Mouse (Mus musculus): ENCODE results near the gene 1700042G07Rik. TPM values are rescaled to one million over a fixed set of nuclear protein-coding genes. Genes with fewer than 3 reads are reported as not detected.

1700042G07Rik gene
- polyA plus RNA-seq, 1 experiment = not detected

DNA sequence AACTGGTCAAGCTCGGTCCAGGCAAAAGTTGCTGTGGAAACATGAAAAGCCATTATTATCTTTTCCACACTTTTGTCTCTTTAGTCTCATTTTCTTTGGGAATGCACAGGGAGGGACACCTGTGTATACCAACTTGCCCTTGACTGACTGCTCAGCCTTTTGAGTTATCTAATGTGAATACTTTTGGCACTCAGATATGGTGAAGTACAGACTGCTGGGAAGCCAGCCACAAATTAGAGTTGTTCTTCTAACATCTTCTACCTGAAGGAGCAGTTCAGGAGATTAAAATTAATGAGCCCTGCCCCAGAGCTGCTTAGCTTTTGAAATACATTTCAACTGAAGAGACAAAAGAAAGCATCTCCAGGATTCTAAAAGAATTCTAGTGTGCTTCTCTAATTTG lies 45.9 kb downstream of the 1700042G07Rik start:
- Histone ChIP-seq H3K27me3 (ENCODE audit: control insufficient read depth) (peaks cover 35% of the 10 kb centered on the region), H3K9me3 (ENCODE audit: control insufficient read depth, low read length) (no peaks in the 10 kb centered on the region), H3K4me1 (ENCODE audit: control insufficient read depth) (peaks cover 22% of the 10 kb centered on the region), H3K36me3 (ENCODE audit: control insufficient read depth) (no peaks in the 10 kb centered on the region), H3K4me3 (replicated peaks) (no peak overlapping the region)
- TF ChIP-seq TAL1 (IDR thresholded peaks at IDR 0.05; ENCODE audit: low read length) = no peak
- no peak for TF ChIP-seq GATA1 (IDR thresholded peaks at IDR 0.05; ENCODE audit: low read length)

DNA sequence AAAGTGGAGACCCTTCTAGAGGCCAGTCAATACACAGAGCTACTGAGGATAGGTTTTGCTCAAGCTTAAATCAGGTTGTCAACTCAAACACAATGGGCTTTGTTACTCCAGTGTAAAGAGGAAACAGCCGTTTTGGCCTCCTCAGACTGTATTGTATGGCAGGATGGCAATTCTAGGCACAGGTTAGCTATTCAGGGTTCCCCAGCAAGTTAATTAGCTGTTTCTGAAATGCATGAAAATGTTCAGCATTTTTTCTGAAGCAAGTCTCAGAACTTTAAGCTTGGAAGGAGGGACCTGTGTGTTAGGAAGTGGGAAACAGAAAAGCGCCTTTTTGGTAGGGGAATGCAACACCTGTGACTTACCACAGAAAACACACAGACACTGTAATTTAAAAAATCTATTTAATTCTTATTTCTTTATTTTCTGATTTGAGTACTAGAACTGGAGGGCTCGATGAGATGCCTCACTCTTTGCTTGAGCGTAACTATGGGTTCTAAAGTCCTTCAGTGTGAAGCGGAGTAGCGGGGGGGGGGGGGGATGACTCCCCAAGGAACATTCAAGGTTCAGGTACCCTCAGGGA lies 47.0 kb downstream of the 1700042G07Rik start:
- TF ChIP-seq GATA1 (IDR thresholded peaks at IDR 0.05; ENCODE audit: low read length) (no peak), TAL1 (IDR thresholded peaks at IDR 0.05; ENCODE audit: low read length) (no peak)
- H3K36me3 ChIP-seq (ENCODE audit: control insufficient read depth) = no peaks in the 10 kb centered on the region
- H3K9me3 ChIP-seq (ENCODE audit: control insufficient read depth, low read length) = no peaks in the 10 kb centered on the region
- peaks cover 22% of the 10 kb centered on the region for H3K4me1 ChIP-seq (ENCODE audit: control insufficient read depth)
- peaks cover 43% of the 10 kb centered on the region for H3K27me3 ChIP-seq (ENCODE audit: control insufficient read depth)
- peak overlapping the region; percentile 94 for H3K4me3 ChIP-seq (replicated peaks)

DNA sequence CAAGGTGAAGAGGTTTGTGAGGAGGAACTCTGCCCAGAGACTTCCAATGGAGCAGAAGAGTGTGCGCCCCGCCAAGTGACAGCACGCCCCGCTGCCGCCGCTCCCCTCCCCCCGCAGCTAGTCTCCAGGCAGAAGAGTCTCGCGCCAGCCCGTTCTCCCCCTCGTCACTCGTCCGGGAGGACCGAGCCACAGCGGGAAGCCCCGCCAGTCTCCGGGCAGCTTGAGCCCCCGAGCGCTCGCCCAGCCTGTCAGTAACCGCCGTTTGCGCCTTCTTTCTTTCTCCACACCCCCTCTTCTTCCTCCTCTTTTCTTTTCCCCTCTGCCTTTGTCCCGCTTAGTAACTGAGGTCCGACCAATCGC lies 47.6 kb downstream of the 1700042G07Rik start:
- Histone ChIP-seq H3K4me3 (replicated peaks) (peak overlapping the region; percentile 94), H3K36me3 (ENCODE audit: control insufficient read depth) (no peaks in the 10 kb centered on the region), H3K27me3 (ENCODE audit: control insufficient read depth) (peaks cover 45% of the 10 kb centered on the region), H3K4me1 (ENCODE audit: control insufficient read depth) (peaks cover 22% of the 10 kb centered on the region), H3K9me3 (ENCODE audit: control insufficient read depth, low read length) (no peaks in the 10 kb centered on the region)
- TF ChIP-seq TAL1 (IDR thresholded peaks at IDR 0.05; ENCODE audit: low read length) (no peak), GATA1 (IDR thresholded peaks at IDR 0.05; ENCODE audit: low read length) (no peak)

DNA sequence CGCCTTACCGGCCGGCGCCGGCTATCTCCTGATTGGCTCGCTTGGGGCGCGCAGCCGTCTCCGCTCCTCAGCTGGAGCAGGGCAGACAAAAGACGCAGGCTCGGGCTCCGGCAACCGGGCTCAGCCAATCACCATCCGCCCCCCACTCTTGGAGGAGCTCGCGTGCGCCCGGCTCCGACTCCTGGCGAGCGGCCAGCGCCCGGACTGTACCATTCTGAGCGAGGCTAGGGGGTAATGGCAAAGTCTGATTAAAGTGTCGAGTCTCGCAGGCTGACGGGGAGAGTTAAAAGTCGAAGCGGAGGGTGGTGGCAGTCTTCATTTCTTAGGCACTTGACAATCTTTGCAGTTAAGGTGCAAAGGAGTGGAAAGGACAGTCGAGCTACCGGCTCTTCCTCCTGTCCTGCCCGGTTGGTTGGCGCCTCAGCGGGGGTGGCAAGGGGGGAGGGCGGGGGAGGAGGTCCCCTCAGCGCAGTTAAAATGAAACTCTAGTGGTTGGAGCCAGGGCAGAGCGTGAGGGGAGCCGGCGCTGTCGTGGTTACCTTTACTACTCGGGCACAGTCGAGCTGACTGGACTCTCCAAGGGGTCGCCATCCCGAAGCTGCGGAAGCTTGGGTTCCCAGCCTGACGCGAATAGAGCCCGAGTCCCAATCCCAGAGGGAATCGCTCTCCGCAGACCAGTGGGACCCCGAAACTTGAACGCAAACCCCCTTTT lies 48.1 kb downstream of the 1700042G07Rik start, which contains the start of gene Pik3r3:
Gene Pik3r3 (plus strand): TSS at position 479 of the 712 bp plus-strand sequence.
- Histone ChIP-seq H3K4me3 (replicated peaks) (peak within 1 kb of the TSS; percentile 94), H3K36me3 (ENCODE audit: control insufficient read depth) (no peaks in the 10 kb centered on the region), H3K4me1 (ENCODE audit: control insufficient read depth) (peaks cover 22% of the 10 kb centered on the region), H3K27me3 (ENCODE audit: control insufficient read depth) (peaks cover 45% of the 10 kb centered on the region), H3K9me3 (ENCODE audit: control insufficient read depth, low read length) (no peaks in the 10 kb centered on the region)
- no peak for TF ChIP-seq GATA1 (IDR thresholded peaks at IDR 0.05; ENCODE audit: low read length)
- no peak for TF ChIP-seq TAL1 (IDR thresholded peaks at IDR 0.05; ENCODE audit: low read length)

DNA sequence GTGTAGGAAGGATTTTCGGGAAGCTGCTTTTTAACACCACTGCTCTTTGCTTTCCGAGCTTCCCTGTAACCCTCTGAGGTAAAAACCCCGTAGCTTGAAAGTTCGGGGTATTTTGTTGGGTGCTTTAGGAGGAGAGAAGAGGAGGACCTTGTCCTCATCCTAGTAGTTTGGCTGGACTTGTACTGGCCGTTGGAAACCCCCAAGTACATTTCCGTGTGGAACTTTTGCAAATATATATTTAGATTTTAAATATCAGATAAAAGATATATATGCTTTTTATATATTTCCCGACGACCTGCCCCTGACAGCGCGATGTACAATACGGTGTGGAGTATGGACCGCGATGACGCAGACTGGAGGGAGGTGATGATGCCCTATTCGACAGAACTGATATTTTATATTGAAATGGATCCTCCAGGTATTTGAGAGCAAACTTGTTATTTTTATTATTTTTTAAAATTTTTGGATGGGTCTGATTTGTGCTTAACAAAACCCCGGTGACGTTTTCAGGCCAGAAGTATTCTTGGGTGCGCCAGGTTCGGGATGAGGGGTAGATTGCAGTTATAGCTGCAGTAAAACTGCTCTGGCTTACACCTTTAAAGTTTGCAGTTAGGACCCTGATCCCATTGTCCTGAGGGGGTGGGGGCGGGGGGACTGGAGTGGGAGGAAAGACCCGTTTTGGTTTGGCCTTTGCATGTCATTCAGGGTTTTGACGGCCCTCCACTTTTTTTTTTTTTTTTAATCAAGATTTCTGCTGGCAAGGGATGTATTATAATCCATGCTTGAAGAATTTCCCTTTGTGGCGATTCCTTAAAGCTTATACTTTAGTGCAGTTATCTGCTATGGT lies 49.0 kb downstream of the 1700042G07Rik start:
- H3K4me1 ChIP-seq (ENCODE audit: control insufficient read depth) = peaks cover 22% of the 10 kb centered on the region
- no peaks in the 10 kb centered on the region for H3K9me3 ChIP-seq (ENCODE audit: control insufficient read depth, low read length)
- H3K36me3 ChIP-seq (ENCODE audit: control insufficient read depth) = no peaks in the 10 kb centered on the region
- H3K4me3 ChIP-seq (replicated peaks) = peak overlapping the region; percentile 94
- H3K27me3 ChIP-seq (ENCODE audit: control insufficient read depth) = peaks cover 42% of the 10 kb centered on the region
- TF ChIP-seq GATA1 (IDR thresholded peaks at IDR 0.05; ENCODE audit: low read length) (no peak), TAL1 (IDR thresholded peaks at IDR 0.05; ENCODE audit: low read length) (no peak)

DNA sequence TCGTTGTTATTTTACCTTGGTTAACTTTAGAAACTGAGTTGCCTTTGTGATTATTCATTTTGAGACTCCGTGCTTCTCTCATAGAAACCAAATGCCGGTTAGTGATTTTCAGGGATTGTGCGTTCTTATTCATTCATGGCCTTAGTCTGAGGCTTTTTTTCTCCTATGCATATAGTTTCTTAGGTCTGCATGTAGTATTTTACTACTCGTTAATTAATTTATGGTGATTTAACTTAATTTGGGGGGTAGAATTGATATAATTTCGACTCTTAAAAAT lies 49.6 kb downstream of the 1700042G07Rik start:
- peaks cover 22% of the 10 kb centered on the region for H3K4me1 ChIP-seq (ENCODE audit: control insufficient read depth)
- H3K9me3 ChIP-seq (ENCODE audit: control insufficient read depth, low read length) = no peaks in the 10 kb centered on the region
- peak overlapping the region; percentile 94 for H3K4me3 ChIP-seq (replicated peaks)
- no peaks in the 10 kb centered on the region for H3K36me3 ChIP-seq (ENCODE audit: control insufficient read depth)
- no peak for TF ChIP-seq GATA1 (IDR thresholded peaks at IDR 0.05; ENCODE audit: low read length)
- TF ChIP-seq TAL1 (IDR thresholded peaks at IDR 0.05; ENCODE audit: low read length) = no peak
- peaks cover 41% of the 10 kb centered on the region for H3K27me3 ChIP-seq (ENCODE audit: control insufficient read depth)

Other genes starting within 250 kb of the 1700042G07Rik start
- not detected in 2 replicates for gene Dmbx1, start 233.4 kb upstream of the 1700042G07Rik start, polyA plus RNA-seq (2012)
- 0.02 and 0.04 TPM in 2 replicates for gene Faah, start 155.4 kb upstream of the 1700042G07Rik start, polyA plus RNA-seq (2012)
- 0.01 and 0.06 TPM in 2 replicates for gene Nsun4, start 119.5 kb upstream of the 1700042G07Rik start, polyA plus RNA-seq (2012)
- 12.6 and 16.3 TPM in 2 replicates for gene Uqcrh, start 98.3 kb upstream of the 1700042G07Rik start, polyA plus RNA-seq (2012)
- gene Lrrc41, start 98.1 kb upstream of the 1700042G07Rik start, polyA plus RNA-seq (2012) = 0.56 and 1.2 TPM in 2 replicates
- gene Rad54l, start 49.7 kb upstream of the 1700042G07Rik start, polyA plus RNA-seq (2012) = 0.21 and 0.25 TPM in 2 replicates
- 0.10 and 0.18 TPM in 2 replicates for gene Pomgnt1, start 49.5 kb upstream of the 1700042G07Rik start, polyA plus RNA-seq (2012)
- not detected in 2 replicates for gene Lurap1, start 22.0 kb upstream of the 1700042G07Rik start, polyA plus RNA-seq (2012)
- 0.05 TPM in 1 of 2 replicates, not detected in the other for gene Tspan1, start 5.8 kb upstream of the 1700042G07Rik start, polyA plus RNA-seq (2012)
- gene Gm49337, start within 50 bp of the 1700042G07Rik start, polyA plus RNA-seq (2012) = not detected in 2 replicates
- 0.01 and 0.05 TPM in 2 replicates for gene Pik3r3, start 48.2 kb downstream of the 1700042G07Rik start, polyA plus RNA-seq (2012)